Mouse (Mus musculus) heart, embryonic 10.5 days (tissue): ENCODE results near the gene Son. TPM values are rescaled to one million over a fixed set of nuclear protein-coding genes. Genes with fewer than 3 reads are reported as not detected.

Experiments used
- DNase-seq: peaks from one replicate; pipeline ENCODE4 v3.0.0-alpha.2; 2017; ENCODE audit warnings: low spot score
- H3K27ac ChIP-seq: fragments of 300-500 bp; sonication (generic); 2 replicates; pipeline ENCODE4 v1.5.1; 2016; ENCODE audit warnings: mild to moderate bottlenecking
- H3K27me3 ChIP-seq: fragments of 300-500 bp; sonication (generic); 2 replicates; pipeline ENCODE4 v1.6.1; 2016; ENCODE audit warnings: mild to moderate bottlenecking; ENCODE audit not compliant: poor library complexity, insufficient read depth, severe bottlenecking
- H3K36me3 ChIP-seq: fragments of 300-500 bp; sonication (generic); 2 replicates; pipeline ENCODE4 v1.6.1; 2016; ENCODE audit warnings: mild to moderate bottlenecking, moderate library complexity
- H3K4me1 ChIP-seq: fragments of 300-500 bp; sonication (generic); 2 replicates; pipeline ENCODE4 v1.6.1; 2016; ENCODE audit warnings: mild to moderate bottlenecking
- H3K4me3 ChIP-seq: fragments of 300-500 bp; sonication (generic); 2 replicates; pipeline ENCODE4 v1.5.1; 2016; ENCODE audit warnings: mild to moderate bottlenecking, moderate library complexity
- H3K9me3 ChIP-seq: fragments of 300-500 bp; sonication (generic); 2 replicates; pipeline ENCODE4 v1.6.1; 2016; ENCODE audit warnings: mild to moderate bottlenecking, moderate library complexity
- WGBS: fragments of 180-500 bp; shearing (Covaris S2); methylation state at CpG from one replicate; pipeline ENCODE4 v1.1.7; 2016; 5-methylcytosine and 5-hydroxymethylcytosine counted together
- polyA plus RNA-seq: library from polyadenylated mRNA; unstranded; fragments of >200 nt; fragmentation: Nextera tagmentation; extraction: Ambion mirVana; gene quantifications from 2 replicates; pipeline ENCODE4 v1.2.1, GENCODE M21; 2016

The Son gene
- polyA plus RNA-seq, 1 experiment from 2014 or later, result 93.6 TPM

GRCm38 (mm10) chr16:91701908-91702307 is 54.6 kb downstream of the Son start:
- Histone ChIP-seq H3K4me3 (no peak overlapping the region), H3K27me3 (no peaks in the 10 kb centered on the region), H3K27ac (no peak overlapping the region), H3K36me3 (peaks cover 67% of the 10 kb centered on the region), H3K9me3 (no peaks in the 10 kb centered on the region), H3K4me1 (no peaks in the 10 kb centered on the region)
- DNase-seq, result no peak
- 85% methylated on average over 13 of the region's 13 CpGs for whole genome bisulfite sequencing

- WGBS, result 76% methylated on average over 3 of the region's 3 CpGs
- Histone ChIP-seq H3K4me3 (no peak overlapping the region), H3K27me3 (no peaks in the 10 kb centered on the region), H3K4me1 (no peaks in the 10 kb centered on the region), H3K36me3 (peaks cover 67% of the 10 kb centered on the region), H3K27ac (no peak overlapping the region), H3K9me3 (no peaks in the 10 kb centered on the region)
- DNase-seq, result no peak
Measured at GRCm38 (mm10) chr16:91702771-91703188, 55.5 kb downstream of the Son start.

GRCm38 (mm10) chr16:91704603-91705340 is 57.5 kb downstream of the Son start:
- H3K4me3 ChIP-seq, result no peak overlapping the region
- no peaks in the 10 kb centered on the region for H3K9me3 ChIP-seq
- WGBS, result 79% methylated on average over 14 of the region's 14 CpGs
- H3K27ac ChIP-seq, result no peak overlapping the region
- H3K4me1 ChIP-seq, result no peaks in the 10 kb centered on the region
- peaks cover 68% of the 10 kb centered on the region for H3K36me3 ChIP-seq
- no peaks in the 10 kb centered on the region for H3K27me3 ChIP-seq
- no peak for DNase-seq

GRCm38 (mm10) chr16:91710241-91710640 is 62.9 kb downstream of the Son start:
- WGBS, result 73% methylated on average over 7 of the region's 7 CpGs
- Histone ChIP-seq H3K36me3 (peaks cover 74% of the 10 kb centered on the region), H3K9me3 (no peaks in the 10 kb centered on the region)

GRCm38 (mm10) chr16:91716927-91717349 is 69.6 kb downstream of the Son start:
- H3K36me3 ChIP-seq, result peaks cover 72% of the 10 kb centered on the region
- peak; percentile 93 for DNase-seq
- WGBS, result 51% methylated on average over 11 of the region's 11 CpGs
- 0 out of 2 replicates have a peak overlapping the region, but pooled peaks have one; percentile 31 for H3K27ac ChIP-seq
- H3K27me3 ChIP-seq, result no peaks in the 10 kb centered on the region
- H3K4me1 ChIP-seq, result 0 out of 2 replicates have a peak, but pooled peaks cover 4% of the 10 kb centered on the region
- H3K9me3 ChIP-seq, result no peaks in the 10 kb centered on the region
- no peak overlapping the region for H3K4me3 ChIP-seq

More at GRCm38 (mm10) chr16:91710241-91710640, 62.9 kb downstream of the Son start:
- Histone ChIP-seq H3K4me3 (no peak overlapping the region), H3K27me3 (no peaks in the 10 kb centered on the region), H3K27ac (no peak overlapping the region), H3K4me1 (no peaks in the 10 kb centered on the region)
- DNase-seq, result no peak

- Histone ChIP-seq H3K36me3 (peaks cover 68% of the 10 kb centered on the region), H3K27ac (peak overlapping the region; percentile 56; the same call in 1 of the 2 replicates), H3K4me3 (no peak overlapping the region), H3K4me1 (0 out of 2 replicates have a peak, but pooled peaks cover 4% of the 10 kb centered on the region), H3K27me3 (no peaks in the 10 kb centered on the region), H3K9me3 (no peaks in the 10 kb centered on the region)
- 51% methylated on average over 4 of the region's 4 CpGs for WGBS
- DNase-seq, result no peak
Measured at GRCm38 (mm10) chr16:91717399-91717798, 70.1 kb downstream of the Son start.

GRCm38 (mm10) chr16:91724247-91724646 is 76.9 kb downstream of the Son start:
- H3K9me3 ChIP-seq, result no peaks in the 10 kb centered on the region
- WGBS, result 46% methylated on average over 3 of the region's 3 CpGs
- H3K27ac ChIP-seq, result no peak overlapping the region
- peaks cover 29% of the 10 kb centered on the region for H3K36me3 ChIP-seq
- H3K4me1 ChIP-seq, result peaks cover 12% of the 10 kb centered on the region
- H3K27me3 ChIP-seq, result no peaks in the 10 kb centered on the region
- H3K4me3 ChIP-seq, result no peak overlapping the region
- no peak for DNase-seq

- Histone ChIP-seq H3K4me3 (peak overlapping the region; percentile 95), H3K9me3 (no peaks in the 10 kb centered on the region), H3K27me3 (no peaks in the 10 kb centered on the region), H3K27ac (peak overlapping the region; percentile 96; the same call in 1 of the 2 replicates), H3K4me1 (peaks cover 30% of the 10 kb centered on the region), H3K36me3 (peaks cover 13% of the 10 kb centered on the region; the same call in 1 of the 2 replicates)
- no peak for DNase-seq
- WGBS, result 90% methylated on average over 15 of the region's 15 CpGs
Measured at GRCm38 (mm10) chr16:91727433-91727832, 80.1 kb downstream of the Son start.

GRCm38 (mm10) chr16:91728123-91729065 is 81.1 kb downstream of the Son start, which contains the start of gene Cryzl1:
Cryzl1 (minus strand) TSS chr16:91728975.
- peaks cover 30% of the 10 kb centered on the region for H3K4me1 ChIP-seq
- peak within 1 kb of the TSS; percentile 96 for H3K27ac ChIP-seq
- DNase-seq, result peak; percentile 100
- H3K9me3 ChIP-seq, result no peaks in the 10 kb centered on the region
- peaks cover 13% of the 10 kb centered on the region; the same call in 1 of the 2 replicates for H3K36me3 ChIP-seq
- H3K4me3 ChIP-seq, result peak within 1 kb of the TSS; percentile 95
- WGBS, result 1% methylated on average over 46 of the region's 46 CpGs
- H3K27me3 ChIP-seq, result no peaks in the 10 kb centered on the region

Other genes with a start within 250 kb of the Son start
- 29.6 and 37.0 TPM in 2 replicates for gene Il10rb, start 241.3 kb upstream of the Son start, polyA plus RNA-seq
- gene Ifnar1, start 162.3 kb upstream of the Son start, polyA plus RNA-seq, result 43.2 and 43.9 TPM in 2 replicates
- gene Ifngr2, start 100.4 kb upstream of the Son start, polyA plus RNA-seq, result 53.7 and 85.6 TPM in 2 replicates
- 44.7 and 56.1 TPM in 2 replicates for gene Tmem50b, start 49.7 kb upstream of the Son start, polyA plus RNA-seq
- gene Dnajc28, start 28.5 kb upstream of the Son start, polyA plus RNA-seq, result 2.7 and 2.9 TPM in 2 replicates
- gene Gart, start 554 bp upstream of the Son start, polyA plus RNA-seq, result 125 and 144 TPM in 2 replicates
- 20.7 and 30.3 TPM in 2 replicates for gene Donson, start 41.3 kb downstream of the Son start, polyA plus RNA-seq
- 58.0 and 60.3 TPM in 2 replicates for gene Cryzl1, start 81.5 kb downstream of the Son start, polyA plus RNA-seq
- gene Itsn1, start 81.8 kb downstream of the Son start, polyA plus RNA-seq, result 26.0 and 26.5 TPM in 2 replicates